Mouse (Mus musculus) kidney, adult 8-10 months (tissue): Measurements from ENCODE around the gene Unc80.
A peak's percentile ranks its signal among the peaks of the same experiment; 100 is the strongest.

Experiments used
- DNase-seq, 2 experiments: peaks; one replicate each; pipeline ENCODE4 v3.0.0; 2022

Gene Unc80

DNA sequence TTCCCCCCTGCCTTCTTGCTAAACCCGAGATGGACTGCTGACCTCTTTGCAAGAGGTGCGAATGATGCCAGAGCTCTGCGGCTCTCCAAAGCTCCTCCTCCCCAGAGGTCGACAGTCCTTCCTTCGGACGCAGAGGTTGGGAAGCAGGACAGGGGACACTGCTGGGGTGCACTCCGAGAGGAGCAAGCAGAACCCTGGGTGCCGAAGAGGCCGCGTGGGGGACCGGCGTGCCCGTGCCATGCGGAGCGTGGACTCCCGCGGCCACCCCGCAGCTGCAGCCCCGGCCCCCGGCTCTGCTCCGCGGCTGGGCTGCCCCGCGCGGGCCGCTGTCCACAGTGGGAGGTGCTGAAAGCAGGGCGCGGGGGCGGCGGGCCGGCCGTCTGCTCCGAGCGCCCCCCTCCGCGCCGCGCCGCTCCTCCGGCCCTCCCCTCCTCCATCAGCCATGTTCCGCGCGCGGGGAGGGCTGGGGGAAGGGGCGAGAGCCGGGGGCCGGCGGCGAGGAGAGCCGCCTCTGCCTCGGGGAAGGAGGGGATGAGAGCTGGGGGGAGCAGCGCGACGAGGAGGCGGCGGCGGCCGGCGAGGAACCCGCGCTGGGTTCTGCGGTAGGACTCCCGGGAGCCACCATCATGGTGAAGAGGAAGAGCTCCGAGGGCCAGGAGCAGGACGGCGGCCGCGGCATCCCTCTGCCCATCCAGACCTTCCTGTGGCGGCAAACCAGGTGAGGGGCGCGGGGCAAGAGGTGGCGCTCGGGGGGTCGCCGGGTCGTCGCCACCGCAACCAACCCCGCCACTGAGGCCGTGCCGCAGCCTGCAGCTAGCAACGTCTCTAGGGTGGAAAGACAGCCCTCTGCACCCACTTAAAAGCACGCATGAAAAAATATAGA, at the start of gene Unc80:
Gene Unc80, plus strand, starts transcription at position 547 of the 883 bp plus-strand sequence.
- no peak for DNase-seq

DNA sequence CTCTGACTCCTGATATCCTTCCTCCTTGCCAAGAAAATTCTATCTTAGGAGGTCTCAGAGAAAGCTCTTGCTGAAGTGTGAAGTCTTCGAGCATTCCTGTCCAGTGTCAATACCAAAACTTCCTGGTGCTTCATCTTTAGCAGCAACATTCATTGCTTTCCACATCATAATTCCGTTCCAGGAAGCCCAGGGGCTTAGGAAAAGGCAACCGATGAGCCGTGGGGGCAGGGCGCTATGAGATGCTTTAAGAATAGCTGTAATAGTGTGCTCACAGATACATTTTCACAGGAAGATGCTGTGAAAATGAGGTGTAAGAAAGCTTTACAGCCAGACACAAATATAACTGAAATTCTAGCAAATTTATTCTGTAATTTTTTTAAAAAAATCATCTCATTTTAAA, 42.1 kb upstream of the Unc80 start:
- DNase-seq = no peak

DNA sequence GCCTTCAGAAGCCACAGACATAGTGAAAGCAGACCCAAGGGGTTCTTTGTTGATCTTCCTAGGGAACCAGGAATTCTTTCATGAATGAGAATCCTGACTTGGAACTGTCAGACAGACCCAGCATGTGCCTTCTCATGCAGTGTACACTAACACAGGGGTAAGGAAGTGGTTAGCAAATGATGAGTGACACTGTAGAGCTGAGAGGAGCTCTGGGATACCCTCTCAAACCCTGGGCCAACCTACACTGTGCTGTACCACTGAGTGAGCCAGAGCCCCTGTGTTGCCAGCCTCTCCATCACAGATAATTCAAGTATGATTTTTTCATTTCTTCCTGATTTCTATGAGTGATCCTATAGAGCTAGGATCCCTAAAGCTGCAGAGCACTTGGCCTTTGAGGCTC, 37.2 kb upstream of the Unc80 start:
- DNase-seq = no peak

DNA sequence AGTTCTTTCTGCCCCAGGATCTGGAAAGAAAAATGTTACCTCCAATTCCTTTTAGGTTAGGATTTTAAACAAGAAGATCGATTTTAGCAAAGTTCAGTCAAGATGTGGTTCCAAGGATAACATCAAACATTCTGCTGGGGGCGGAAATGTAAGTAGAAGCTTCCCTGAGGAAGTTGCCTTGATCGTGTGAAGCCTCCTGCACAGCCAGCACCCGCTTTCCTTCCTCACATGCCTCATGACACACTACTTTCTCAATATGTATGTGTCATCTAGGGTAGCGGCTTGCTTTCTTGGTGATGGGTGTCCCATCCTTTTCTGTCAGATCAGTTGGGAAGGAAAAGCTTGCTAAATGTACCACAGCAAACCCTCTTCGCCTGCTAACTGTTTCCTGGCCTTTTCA, 36.7 kb upstream of the Unc80 start:
- no peak for DNase-seq

DNA sequence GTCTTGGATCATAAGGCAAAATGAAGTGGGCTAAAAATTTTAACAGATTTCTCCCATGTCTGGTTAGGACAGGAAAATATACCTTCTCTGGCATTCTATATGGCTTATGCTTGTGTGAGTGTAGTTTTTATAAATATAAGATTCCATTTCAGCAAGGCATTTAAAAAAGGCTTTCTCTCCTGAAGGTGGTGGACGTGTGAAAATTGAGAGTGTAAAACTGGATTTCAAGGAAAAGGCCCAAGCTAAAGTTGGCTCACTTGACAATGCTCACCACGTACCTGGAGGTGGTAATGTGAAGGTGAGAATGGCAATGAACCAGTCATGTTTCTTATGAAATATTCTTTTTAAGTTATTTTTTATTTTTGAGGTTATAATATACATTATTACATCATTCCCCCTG, 30.1 kb upstream of the Unc80 start:
- no peak for DNase-seq

DNA sequence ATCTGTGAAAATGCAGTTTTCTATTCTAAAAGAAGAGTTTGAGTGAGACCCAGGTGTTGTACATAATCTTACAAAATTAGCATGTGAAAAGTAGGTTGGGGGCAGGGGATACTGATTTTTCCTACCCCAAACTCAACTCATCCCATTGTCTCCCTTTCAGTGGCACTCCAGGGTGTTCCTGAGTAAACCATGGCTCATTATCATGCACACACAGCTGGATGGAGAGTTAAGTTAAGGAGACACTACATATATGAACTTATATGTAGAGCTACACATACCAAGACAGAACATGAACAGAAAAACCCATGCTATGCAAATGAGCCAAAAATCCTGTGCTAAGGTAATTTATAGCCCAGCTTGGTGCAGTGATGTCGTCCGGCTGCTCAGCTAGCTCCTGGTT, 25.2 kb upstream of the Unc80 start:
- no peak for DNase-seq

DNA sequence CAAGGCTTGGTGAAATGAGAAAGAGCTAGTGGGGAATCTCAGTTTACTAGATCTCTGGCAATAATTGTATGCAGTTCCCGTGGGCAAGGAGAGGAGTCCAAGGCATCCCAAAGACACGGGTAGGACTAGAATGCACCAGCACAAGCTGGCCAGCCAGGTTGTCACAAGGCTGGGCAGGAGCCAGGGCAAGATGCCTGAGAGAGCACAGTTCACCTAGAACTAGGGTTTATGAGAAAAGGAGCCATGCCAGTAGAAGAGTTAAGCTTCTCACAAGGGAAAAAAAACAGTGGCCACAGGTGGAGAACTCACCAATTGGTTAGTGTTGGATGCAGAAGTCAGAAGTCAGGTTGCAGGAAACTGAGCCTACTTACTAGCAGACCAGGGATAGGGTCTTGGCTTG, 18.7 kb upstream of the Unc80 start:
- DNase-seq = no peak

DNA sequence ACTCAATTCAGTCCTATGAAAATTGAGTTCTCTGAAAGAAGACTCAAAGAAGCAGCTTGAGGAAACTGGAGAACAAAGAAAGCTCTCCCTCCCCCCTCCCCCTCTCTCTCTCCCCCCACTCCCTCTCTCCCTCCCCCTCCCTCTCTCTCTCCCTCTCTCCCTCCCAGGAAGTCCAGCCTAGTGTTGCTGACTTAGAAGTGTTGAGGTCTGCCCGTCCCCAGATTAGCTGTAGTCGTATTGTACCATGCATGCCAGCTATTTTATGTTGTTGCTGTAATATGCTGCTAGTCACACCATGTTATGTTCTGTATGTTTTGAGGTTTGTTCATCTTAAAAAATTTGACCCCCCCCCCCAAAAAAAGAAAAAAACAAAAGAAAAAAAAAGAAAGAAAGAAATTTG, 11.6 kb upstream of the Unc80 start:
- no peak for DNase-seq

DNA sequence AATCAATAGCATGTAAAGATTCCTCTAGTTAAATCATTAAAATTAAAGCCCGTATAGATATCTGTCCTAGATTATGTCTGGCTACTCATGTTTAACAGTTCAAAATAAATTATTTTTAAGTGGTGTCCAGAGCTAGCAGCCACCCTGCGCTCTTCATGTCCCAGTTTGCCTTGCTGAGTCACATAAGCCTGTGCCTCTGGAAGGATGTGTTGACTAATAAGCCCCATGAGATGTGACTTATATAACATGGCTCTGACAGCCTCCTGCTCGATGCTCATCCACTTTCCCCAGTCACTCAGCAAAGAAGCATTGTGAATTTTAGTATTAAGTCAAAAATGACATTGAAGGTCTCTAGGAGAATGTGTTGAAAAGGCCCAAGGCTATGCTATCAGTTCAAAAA, 10.4 kb upstream of the Unc80 start:
- no peak for DNase-seq

DNA sequence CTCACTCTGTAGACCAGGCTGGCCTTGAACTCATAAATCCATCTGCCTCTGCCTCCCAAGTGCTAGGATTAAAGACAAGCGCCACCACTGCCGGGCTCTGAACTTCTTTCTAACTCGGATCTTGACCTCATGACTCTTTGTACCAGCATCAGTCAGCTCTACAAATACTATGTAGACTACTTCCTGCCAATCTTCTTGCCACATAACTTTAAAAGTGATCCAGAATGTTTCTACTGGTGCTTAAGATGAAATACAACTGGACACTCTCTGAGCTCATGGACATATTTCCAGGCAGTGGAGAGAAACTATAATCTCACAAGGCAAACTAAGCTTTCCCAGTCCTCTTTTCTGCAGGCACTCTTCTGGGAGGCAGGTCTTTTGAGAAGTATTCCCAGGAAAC, 8.8 kb upstream of the Unc80 start:
- DNase-seq = no peak

DNA sequence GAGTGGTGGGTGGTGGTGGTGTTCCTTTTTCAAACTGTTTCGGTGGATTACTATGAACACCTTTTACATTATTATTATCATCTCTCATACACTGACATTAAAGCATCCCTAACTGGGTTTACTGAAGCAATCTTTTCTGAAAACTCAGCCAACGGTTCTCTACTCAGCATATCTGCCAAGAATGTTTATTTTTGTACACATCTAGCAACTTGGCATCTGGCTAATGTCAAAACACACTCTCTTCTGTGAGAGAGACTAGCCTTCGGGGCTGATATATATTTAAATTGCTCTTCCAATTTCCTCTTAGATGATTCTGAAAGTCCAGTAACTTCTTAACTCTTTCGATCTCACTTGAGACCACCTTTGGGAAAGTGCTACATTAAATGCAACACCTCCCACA, 7.3 kb upstream of the Unc80 start:
- no peak for DNase-seq

DNA sequence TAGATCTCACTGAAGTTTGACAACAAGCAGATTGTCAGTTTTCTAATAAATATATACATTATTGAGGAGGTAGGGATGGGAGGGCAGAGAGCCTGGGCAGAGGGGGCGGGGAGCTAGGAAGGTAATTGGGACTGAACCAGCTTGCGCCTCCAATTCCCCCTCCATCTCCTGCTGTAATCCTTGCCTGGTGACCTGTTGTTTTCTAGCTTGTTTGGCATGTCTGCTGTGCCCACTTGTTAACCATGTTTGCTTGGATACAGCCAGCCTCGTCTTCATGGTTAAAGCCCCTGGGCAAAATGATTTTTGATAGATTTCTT, 495 bp downstream of the Unc80 start:
- DNase-seq = no peak

DNA sequence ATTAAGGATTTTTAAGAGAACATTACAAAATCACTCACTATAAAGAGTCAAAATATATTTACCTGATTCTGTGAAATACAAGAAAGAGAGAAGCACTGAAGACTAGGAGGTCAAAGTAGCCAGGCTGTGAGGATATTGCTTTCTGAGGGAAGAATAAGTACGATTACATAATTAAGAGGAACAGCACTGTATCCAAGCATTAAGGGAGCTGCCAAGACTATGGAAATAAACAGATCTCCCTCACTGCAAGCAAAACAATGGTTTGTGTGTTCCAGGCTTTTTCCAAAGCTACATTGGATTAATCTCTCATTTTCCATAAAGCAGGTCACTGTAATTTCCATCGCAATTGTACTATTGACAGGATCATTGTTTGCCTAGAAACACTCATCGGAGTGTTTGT, 14.6 kb downstream of the Unc80 start:
- DNase-seq = no peak

DNA sequence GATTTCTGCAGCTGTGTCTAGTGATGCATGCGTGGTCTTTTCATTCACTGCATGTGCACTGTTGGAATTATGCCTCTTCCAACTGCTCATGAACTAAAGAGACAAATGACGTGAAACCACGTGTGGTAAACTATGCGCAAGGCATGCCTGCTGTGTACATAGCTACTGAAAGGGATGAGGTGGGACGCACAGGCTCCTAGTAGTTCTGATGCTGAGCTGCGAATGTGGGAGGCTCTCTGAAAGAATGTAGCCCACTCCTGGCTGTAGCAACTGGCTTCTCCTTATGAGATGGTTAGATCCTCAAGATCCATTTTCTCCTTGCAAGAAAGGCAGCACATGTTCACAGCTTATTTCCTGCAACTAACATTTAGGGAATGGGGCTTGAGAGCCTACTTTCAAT, 24.9 kb downstream of the Unc80 start:
- DNase-seq = no peak

DNA sequence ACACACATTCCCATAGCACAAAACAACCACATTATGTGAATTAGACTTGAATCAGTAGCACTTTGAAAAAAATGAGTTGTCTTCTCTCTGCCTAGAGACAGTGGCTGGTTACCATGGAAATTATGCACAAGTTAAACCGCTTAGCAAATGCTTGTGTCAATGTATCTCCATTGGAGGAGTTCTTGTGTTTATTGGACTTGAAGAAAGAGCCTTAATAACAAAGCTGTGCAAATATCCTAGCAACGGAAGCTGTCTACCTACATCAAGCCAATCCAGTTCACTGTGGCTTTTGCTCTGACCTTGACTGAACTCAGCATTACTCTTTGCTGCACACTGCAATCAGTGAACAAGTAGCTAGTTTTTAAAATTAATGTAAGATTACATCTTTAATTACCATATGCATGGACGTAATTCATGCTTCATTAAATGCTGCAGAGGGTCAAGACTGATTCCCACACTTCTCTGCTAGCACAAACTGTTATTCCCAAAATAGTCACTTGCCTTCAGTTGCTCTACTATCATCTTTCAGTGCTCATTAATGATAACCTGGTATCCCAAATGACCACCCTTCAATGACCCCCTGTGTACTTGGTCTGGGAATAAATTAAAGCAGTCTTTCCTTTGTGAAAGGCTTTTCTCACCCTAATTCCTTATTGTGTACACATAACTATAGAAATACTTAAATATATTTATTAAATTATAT, 27.3 kb downstream of the Unc80 start:
- DNase-seq = peak in 1 of 2 experiments; percentile 2

DNA sequence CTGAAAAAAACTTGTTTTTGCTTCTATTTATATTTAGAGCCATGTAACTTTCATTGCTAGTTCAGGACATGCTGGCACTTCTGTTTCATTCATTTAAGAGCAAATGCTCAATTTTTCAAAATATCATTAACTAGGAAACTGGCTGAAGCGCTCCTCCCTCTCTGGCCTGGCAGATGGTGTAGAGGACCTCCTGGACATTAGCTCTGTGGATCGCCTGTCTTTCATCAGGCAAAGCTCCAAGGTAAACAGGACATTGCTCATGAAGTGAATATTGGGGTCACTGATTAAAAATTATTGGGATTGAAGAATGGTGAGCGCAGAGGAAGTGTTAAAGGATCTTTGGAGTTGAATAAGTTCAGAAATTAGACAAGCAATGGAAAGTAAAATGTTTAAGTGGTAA, 82.6 kb downstream of the Unc80 start:
- DNase-seq = no peak

DNA sequence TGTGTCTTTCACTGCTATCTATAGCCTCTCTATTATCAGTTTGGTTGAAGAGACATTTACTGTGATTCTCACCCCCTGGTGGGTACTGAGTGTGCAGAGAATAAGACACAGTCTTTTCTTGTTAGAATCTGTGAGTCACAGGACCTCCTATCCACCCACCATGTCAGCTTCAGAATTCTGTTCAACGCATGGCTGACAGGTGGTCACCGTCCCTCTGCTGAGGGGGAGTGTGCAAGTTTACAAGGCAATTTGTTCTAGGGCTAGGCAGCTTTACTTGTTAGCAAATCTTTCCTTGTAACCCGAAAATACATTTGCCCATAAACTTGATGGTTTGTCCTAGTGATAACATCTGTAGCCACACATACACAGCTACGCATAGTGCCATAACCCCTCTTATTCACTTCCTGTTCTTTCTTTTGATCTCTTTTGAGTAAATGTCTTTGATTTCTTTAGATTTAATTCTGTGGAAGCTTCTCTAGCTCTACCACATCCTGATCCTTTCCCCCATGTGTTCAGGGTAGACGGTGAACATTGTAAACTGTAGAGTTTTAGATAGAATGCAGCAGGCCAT, 84.3 kb downstream of the Unc80 start:
- no peak for DNase-seq

DNA sequence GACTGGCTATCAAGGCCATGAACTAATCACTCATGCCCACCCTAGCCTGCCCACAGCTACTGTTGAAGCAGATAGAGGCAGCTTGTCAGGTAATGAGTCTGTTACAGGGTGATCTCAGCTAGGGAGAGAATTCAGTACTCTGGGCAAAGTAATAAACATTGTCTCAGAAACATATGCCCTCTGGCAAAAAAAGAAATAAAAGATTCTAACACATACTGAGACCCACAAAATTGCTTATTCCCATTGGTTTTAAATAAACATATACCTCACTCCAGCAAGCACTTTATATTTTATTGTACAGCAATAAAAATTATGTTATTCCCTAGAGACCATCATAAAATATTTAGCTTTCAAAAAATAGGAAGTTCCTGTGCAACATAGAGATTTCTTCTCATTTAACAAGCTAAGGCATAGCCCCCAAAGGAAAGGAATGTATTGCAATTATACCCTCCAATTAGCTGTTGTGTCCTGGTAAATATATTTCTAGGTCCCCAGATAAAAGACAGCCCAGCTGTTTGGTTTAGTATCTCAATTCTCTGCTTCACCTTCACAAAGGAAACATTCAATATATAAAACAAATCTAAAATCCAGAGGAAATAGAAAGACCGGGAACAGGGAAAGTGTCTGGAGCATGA, 93.6 kb downstream of the Unc80 start:
- no peak for DNase-seq

DNA sequence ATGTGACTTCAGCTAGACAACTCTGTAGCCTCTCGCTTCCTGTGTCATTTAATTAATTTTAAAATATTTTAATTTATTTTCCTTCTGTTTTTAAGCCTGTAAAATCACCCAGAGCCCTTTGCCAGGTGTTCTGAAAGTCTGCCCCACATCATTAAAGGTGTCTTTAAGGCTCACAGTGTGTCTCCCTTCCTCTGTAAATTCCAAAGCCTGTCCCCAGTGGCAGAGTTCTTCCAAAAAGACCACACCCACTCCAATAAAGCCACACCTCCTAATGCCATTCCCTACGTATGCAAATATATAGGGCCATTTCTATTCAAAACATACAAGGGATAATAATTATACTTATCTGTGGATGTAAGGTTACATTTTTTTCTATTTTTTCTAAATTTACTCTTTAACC, 94.2 kb downstream of the Unc80 start:
- DNase-seq = no peak

DNA sequence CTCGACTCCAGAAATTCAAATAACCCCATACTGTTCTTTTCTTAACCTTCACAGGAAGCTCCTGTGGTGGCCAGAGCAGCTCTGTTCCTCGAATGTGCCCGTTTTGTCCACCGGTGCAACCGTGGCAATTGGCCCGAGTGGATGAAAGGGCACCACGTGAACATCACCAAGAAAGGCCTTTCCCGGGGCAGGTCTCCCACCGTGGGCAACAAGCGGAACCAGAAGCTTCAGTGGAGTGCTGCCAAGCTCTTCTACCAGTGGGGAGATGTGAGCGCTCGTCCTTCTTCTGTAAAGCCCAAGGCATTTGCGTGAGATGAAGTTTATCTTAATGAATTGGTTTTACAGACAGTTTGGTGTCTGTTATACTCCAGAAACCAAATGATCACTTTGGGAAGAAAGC, 101.6 kb downstream of the Unc80 start:
- DNase-seq = no peak

DNA sequence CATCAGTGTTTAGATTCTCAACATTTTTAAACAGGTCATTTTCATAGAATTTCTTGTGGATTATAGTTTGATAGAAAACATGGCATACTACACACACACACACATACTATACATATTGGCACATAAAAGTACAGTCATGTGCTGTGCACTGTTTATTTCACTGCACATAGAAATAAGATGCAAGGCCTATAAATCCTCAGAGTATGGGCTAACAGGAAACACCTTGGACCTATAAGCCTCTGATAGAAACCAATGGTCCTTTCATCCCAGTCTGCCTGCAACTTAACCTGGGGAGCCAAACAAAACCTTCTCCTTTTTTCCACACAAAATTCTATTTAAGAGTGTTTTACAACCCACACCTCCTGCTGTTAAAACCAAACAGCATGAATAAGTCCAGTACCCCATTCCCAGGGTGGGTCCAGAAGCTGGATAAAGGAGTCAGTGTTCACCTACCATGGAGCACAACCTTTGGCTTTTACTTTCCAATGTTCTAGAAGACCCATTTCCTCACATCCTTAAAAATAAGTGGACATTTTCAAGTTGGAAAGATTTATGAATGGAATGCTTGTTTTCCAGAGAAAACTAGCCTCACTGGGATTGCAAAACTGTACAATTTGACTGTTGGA, 129.1 kb downstream of the Unc80 start:
- no peak for DNase-seq

DNA sequence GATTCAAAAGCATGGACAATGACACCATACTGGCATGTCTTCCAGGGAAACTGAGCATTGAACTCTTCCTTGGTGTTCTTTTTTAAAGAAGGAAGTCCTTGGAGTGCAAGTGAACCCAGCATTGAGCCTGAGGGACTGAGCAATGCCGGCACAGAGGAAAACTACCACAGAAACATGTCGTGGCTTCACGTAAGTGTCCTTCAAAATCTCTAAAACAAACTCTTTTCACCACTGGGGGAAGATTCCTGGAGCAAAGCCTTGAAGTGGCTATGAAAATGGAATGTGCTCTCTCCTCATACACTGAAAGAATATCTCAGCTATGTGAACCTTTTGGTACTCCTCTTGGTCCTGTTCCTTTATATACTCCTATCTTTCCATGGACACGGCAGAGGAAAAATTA, 140.1 kb downstream of the Unc80 start:
- no peak for DNase-seq

DNA sequence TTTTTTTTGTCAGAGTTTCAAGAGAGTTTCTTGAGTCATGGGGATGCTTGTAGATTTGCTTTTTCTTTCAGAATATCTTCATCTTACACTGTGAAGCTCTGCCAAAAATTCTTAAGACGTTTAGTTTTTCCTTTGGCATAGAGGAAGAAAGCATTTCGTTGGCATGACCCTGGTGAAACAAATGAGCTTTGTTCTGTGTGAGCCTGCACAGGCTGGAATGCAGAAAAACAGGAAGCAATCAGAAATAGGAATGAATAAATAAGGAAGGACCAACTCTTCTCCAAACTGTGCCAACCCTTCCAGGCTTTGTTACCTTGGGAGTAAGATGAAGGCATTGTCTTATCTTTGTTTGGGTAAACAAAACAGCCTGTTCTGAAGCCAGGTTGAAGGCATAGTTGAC, 149.0 kb downstream of the Unc80 start:
- DNase-seq = no peak
